Mouse (Mus musculus) midbrain, embryonic 11.5 days (tissue): Measurements from ENCODE around the gene Ifi27. TPM values are rescaled to one million over a fixed set of nuclear protein-coding genes. Genes with fewer than 3 reads are reported as not detected.
"Not testable (repeated sequence)": the region's sequence is repeated elsewhere in the genome, so short reads cannot be mapped to it uniquely, and the experiment has no call there.

Experiments
- ATAC-seq: fragments of 200-750 bp; cut with Nextera tagmentation; 2 replicates; pipeline ENCODE4 v1.8.0; 2017; ENCODE audit warnings: moderate TSS enrichment, moderate library complexity; ENCODE audit not compliant: low FRiP score
- DNase-seq: peaks from one replicate; pipeline ENCODE4 v3.0.0; 2015; ENCODE audit warnings: low spot score; ENCODE audit errors: missing footprints
- H3K27ac ChIP-seq: fragments of 300-500 bp; sonication (generic); 2 replicates; pipeline ENCODE4 v1.5.1; 2014; ENCODE audit warnings: low read depth, low read length
- H3K27me3 ChIP-seq: fragments of 300-500 bp; sonication (generic); 2 replicates; pipeline ENCODE4 v1.6.1; 2014; ENCODE audit warnings: mild to moderate bottlenecking, low read length, moderate library complexity, mixed read lengths; ENCODE audit not compliant: control insufficient read depth, insufficient read depth
- H3K36me3 ChIP-seq: fragments of 300-500 bp; sonication (generic); 2 replicates; pipeline ENCODE4 v1.6.1; 2014; ENCODE audit warnings: mild to moderate bottlenecking, low read length, moderate library complexity, mixed read lengths; ENCODE audit not compliant: control insufficient read depth, insufficient read depth
- H3K4me1 ChIP-seq: fragments of 300-500 bp; sonication (generic); 2 replicates; pipeline ENCODE4 v1.6.1; 2014; ENCODE audit warnings: low read length; ENCODE audit not compliant: control insufficient read depth, insufficient read depth
- H3K4me2 ChIP-seq: fragments of 300-500 bp; sonication (generic); 2 replicates; pipeline ENCODE4 v1.6.1; 2014; ENCODE audit warnings: mild to moderate bottlenecking, moderate library complexity
- H3K4me3 ChIP-seq: fragments of 300-500 bp; sonication (generic); 2 replicates; pipeline ENCODE4 v1.5.1; 2014; ENCODE audit warnings: low read depth, low read length
- H3K9ac ChIP-seq: fragments of 300-500 bp; sonication (generic); 2 replicates; pipeline ENCODE4 v1.6.1; 2014; ENCODE audit warnings: low read length
- H3K9me3 ChIP-seq: fragments of 300-500 bp; sonication (generic); 2 replicates; pipeline ENCODE4 v1.6.1; 2016; ENCODE audit warnings: low read length; ENCODE audit not compliant: control insufficient read depth
- WGBS: fragments of 180-500 bp; shearing (Covaris S2); extraction: QIAGEN DNeasy Blood & Tissue Kit; methylation state at CpG from one replicate; pipeline ENCODE4 v1.1.7; 2014; 5-methylcytosine and 5-hydroxymethylcytosine counted together
- polyA plus RNA-seq: library from polyadenylated mRNA; unstranded; fragments of >200 nt; fragmentation: Nextera tagmentation; extraction: Ambion mirVana; gene quantifications from 2 replicates; pipeline ENCODE4 v1.2.1, GENCODE M21; 2014

Ifi27 gene
- polyA plus RNA-seq, 1 experiment from 2014 or later = 4.1 TPM

DNA sequence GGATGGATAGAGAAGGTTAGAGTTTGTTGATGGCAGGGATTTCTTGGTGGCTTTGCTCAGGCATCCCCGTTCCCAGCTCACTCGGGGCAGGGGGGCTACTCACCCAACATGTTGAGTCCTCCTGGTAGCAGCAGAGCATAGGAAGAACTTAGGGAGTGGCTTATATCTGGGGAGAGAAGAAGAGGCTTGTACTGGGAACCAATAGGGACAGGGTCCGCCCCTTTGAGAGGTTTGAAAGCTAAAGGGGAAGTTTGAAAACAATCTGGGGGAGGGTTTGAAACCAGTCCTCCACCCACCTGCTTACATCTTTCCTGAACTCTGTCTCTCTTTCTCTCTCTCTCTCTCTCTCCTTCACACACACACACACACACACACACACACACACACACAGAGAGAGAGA is 9.5 kb downstream of the Ifi27 start, which contains the start of gene Ifi27l2a:
Gene Ifi27l2a, minus strand, starts transcription at position 157 of the 400 bp plus-strand sequence.
- H3K27me3 ChIP-seq = no peaks in the 10 kb centered on the region
- H3K4me1 ChIP-seq = no peaks in the 10 kb centered on the region
- H3K4me3 ChIP-seq = no peak within 1 kb of the TSS
- no peaks in the 10 kb centered on the region for H3K36me3 ChIP-seq
- no peak within 1 kb of the TSS for H3K4me2 ChIP-seq
- no peaks in the 10 kb centered on the region for H3K9me3 ChIP-seq
- WGBS = 44% methylated on average over 3 of the region's 3 CpGs
- no peak within 1 kb of the TSS for H3K9ac ChIP-seq
- no peak for DNase-seq
- no peak for ATAC-seq
- no peak within 1 kb of the TSS for H3K27ac ChIP-seq

DNA sequence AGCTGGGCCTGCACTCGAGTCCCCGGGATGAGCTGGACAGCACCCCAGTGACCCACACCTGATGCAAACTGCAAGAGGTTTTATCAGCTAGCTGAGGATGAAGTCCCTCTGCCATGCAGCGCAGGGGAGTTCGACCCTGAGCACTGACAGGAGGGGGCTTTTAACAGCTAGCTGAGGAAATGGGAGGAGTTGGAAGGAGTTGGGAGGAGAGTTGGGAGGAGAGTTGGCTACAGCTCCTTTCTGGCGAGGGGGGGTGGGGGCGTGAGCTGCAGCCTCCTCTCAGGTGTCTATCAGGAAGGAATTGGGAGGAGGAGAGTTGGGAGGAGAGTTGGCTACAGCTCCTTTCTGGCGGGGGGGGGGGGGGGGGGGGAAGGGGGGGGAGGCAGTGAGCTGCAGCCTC is 10.2 kb downstream of the Ifi27 start:
- not testable (repeated sequence) for H3K9ac ChIP-seq, H3K4me1 ChIP-seq, H3K4me2 ChIP-seq, H3K36me3 ChIP-seq, H3K27ac ChIP-seq, ATAC-seq, H3K4me3 ChIP-seq, H3K27me3 ChIP-seq, DNase-seq, H3K9me3 ChIP-seq
- WGBS = 62% methylated on average over 5 of the region's 7 CpGs

DNA sequence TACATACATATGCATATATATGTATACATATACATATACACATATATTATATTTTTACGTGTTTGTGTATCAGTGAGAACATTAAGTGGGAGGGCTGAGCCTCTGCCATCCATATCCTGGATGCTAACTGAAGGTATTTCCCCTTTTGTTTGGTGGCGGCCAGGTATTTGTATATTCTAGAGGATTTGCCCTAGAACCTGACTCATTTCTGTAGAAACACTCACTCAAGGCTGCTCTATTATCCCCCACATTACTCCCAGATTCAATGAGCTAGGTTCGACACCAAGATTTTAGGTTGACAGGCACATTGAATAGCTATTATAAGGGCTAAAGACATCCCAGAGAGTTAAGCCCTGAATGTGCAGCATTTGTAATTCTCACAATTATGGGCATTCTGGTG is 11.0 kb downstream of the Ifi27 start:
- Histone ChIP-seq H3K36me3 (no peaks in the 10 kb centered on the region), H3K27me3 (no peaks in the 10 kb centered on the region), H3K27ac (no peak overlapping the region), H3K9ac (no peak overlapping the region), H3K4me2 (no peak overlapping the region), H3K4me1 (no peaks in the 10 kb centered on the region), H3K4me3 (no peak overlapping the region), H3K9me3 (no peaks in the 10 kb centered on the region)
- WGBS = 82% methylated on average over 3 of the region's 3 CpGs
- no peak for DNase-seq
- ATAC-seq = no peak

DNA sequence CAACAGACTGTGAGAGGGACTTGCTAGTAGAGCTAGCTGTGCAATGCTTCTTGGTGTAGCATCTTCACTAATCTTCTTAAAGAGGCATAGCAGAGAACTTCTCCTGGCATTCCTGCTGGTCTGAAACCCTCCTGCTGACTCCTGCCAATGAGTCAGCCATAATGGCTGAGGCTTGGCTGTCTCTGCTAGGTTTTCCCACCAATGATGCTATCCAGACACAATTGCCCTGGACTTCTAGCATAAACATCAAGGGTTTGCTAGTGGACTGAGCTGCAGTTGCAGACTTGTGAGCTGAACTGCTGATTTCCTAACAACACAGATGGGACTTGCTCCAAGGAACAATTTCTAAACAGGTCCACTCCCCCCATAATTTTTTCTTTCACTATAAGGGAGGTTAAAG is 19.4 kb downstream of the Ifi27 start:
- Histone ChIP-seq H3K9ac (no peak overlapping the region), H3K4me2 (no peak overlapping the region), H3K4me3 (no peak overlapping the region), H3K9me3 (no peaks in the 10 kb centered on the region), H3K36me3 (no peaks in the 10 kb centered on the region), H3K27ac (no peak overlapping the region), H3K4me1 (no peaks in the 10 kb centered on the region), H3K27me3 (no peaks in the 10 kb centered on the region)
- DNase-seq (no peak), ATAC-seq (no peak)

DNA sequence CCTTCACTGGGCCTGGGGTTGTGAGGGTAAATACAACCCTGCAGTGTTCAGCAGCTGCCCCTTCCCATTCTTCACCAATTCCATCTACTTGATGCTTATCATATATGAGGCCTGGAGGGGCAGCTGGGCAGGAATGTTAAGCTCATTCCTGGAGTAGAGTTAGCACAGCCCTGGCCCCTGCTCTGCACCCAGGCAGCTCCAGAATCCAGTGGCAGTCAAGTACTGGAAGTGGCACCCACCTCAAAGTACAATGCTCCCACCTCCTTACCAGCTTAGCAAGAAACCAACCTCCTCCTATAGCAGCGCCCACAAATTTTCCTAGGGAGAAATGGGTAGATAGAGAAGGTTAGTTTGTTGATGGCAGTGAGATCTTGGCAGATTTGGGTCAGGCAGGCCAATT is 22.7 kb downstream of the Ifi27 start:
- not testable (repeated sequence) for H3K9me3 ChIP-seq, H3K4me3 ChIP-seq, H3K36me3 ChIP-seq, DNase-seq, H3K4me1 ChIP-seq, H3K4me2 ChIP-seq, H3K9ac ChIP-seq, H3K27me3 ChIP-seq, ATAC-seq, H3K27ac ChIP-seq
- no CpG with 5 or more reads among the region's 1 CpGs for WGBS

DNA sequence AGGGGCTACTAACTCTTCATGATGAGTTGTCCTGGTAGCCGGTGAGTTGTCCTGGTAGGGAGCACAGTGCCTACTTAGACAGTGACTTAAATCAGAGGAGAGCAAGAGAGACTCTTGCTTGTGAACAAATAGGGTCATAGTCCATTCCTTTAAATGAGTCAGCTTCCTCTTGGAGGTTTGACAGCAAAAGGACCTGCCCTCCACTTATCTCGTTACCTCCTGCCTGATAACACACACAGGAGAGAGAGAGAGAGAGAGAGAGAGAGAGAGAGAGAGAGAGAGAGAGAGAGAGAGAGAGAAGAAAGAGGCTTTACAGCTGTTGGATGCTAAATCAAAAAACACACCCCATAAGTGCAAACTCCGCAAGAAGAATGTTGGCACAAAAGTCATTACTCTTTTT is 23.1 kb downstream of the Ifi27 start, which contains the start of gene Ifi27l2b:
Gene Ifi27l2b, minus strand, starts transcription at position 84 of the 400 bp plus-strand sequence.
- no peak within 1 kb of the TSS for H3K9ac ChIP-seq
- no peak within 1 kb of the TSS for H3K4me3 ChIP-seq
- ATAC-seq (no peak), DNase-seq (no peak)
- H3K4me2 ChIP-seq = no peak within 1 kb of the TSS
- H3K9me3 ChIP-seq = no peaks in the 10 kb centered on the region
- H3K27me3 ChIP-seq = no peaks in the 10 kb centered on the region
- H3K27ac ChIP-seq = no peak within 1 kb of the TSS
- H3K4me1 ChIP-seq = no peaks in the 10 kb centered on the region
- WGBS = 75% methylated on average over 3 of the region's 3 CpGs
- no peaks in the 10 kb centered on the region for H3K36me3 ChIP-seq

DNA sequence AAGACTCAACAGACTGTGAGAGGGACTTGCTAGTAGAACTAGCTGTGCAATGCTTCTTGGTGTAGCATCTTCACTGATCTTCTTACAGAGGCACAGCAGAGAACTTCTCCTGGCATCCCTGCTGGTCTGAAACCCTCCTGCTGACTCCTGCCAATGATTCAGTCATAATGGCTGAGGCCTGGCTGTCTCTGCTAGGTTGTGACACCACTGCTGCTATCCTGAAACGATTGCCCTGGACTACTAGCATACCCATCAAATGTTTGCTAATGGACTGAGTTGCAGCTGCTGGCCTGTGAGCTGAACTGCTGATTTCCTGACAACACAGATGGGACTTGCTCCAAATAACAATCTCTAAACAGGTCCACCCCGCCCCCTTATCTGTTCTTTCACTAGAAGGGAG is 40.5 kb downstream of the Ifi27 start:
- Histone ChIP-seq H3K4me3 (no peak overlapping the region), H3K27me3 (no peaks in the 10 kb centered on the region), H3K27ac (no peak overlapping the region), H3K9me3 (no peaks in the 10 kb centered on the region), H3K4me2 (no peak overlapping the region), H3K9ac (no peak overlapping the region), H3K36me3 (no peaks in the 10 kb centered on the region), H3K4me1 (no peaks in the 10 kb centered on the region)
- 43% methylated on average over 2 of the region's 2 CpGs for WGBS
- no peak for ATAC-seq
- DNase-seq = no peak

DNA sequence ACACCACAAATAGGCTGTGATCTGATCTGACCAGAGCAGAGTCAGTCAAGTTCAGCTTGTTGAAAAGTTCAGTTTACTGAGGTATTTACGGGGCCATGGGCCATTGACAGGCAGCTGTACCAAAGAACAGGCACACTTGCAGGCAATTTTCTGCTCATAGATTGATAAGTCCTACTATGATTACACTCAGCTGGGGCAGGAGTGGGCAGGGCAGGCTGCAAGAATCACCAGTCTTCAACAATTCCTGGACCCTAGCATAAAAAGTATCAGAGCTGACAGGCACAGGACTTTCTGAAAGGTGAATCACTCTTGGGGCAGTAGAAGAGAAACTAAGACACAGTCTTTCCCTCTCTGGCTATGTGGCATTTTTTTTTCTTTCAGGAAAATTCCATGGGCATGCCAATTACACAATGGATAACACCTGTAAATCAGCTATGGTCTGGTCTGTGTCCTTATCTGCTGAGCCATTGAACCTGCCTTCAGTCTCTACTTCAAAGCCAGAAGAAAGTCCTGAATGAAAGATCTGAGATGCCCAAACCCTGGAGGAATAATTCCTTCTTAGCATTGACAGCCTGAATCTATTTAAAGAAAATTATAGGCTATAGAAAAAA is 42.9 kb downstream of the Ifi27 start:
- no peak overlapping the region for H3K27ac ChIP-seq
- DNase-seq (no peak), ATAC-seq (no peak)
- no peak overlapping the region for H3K4me2 ChIP-seq
- H3K36me3 ChIP-seq = no peaks in the 10 kb centered on the region
- no peaks in the 10 kb centered on the region for H3K9me3 ChIP-seq
- H3K4me1 ChIP-seq = no peaks in the 10 kb centered on the region
- H3K9ac ChIP-seq = no peak overlapping the region
- WGBS = 83% methylated on average over 1 of the region's 1 CpGs
- H3K27me3 ChIP-seq = no peaks in the 10 kb centered on the region
- no peak overlapping the region for H3K4me3 ChIP-seq

DNA sequence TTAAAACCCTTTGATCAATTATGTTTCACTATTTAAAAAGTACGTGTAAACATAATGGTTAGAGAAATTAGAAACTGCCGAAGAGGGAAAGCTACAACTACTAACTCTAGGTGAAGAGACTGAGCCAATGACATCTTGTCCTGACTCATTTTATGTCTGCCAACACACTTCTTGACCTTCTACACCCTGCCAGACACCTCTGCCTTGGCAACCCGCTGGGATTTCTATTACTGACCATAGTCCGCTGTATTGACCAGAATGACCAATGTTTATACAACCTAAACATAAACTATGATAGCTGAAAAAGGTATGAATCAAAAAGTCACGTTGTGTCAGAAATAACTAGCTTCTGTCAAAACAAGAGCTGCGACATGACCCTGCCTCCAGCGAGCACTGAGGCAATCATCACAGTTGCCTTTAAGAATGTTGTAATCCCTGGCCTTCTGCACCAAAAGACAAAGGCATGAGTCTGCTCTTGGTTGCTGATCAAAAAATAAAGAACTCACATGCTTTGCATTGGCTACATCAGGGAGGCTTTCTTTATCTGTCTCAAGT is 43.5 kb downstream of the Ifi27 start:
- Histone ChIP-seq H3K27ac (no peak overlapping the region), H3K4me2 (no peak overlapping the region), H3K9ac (no peak overlapping the region), H3K36me3 (no peaks in the 10 kb centered on the region), H3K27me3 (no peaks in the 10 kb centered on the region), H3K4me1 (no peaks in the 10 kb centered on the region), H3K9me3 (no peaks in the 10 kb centered on the region), H3K4me3 (no peak overlapping the region)
- WGBS = 76% methylated on average over 7 of the region's 7 CpGs
- ATAC-seq = no peak
- DNase-seq = no peak
